Mouse (Mus musculus) embryo, embryonic 9.5 days (tissue): ENCODE data around the gene Scrn3.

Experiments used
- DNase-seq: peaks from one replicate; pipeline ENCODE4 v3.0.0-alpha.2; 2017; ENCODE audit errors: extremely low spot score

Scrn3 gene

DNA sequence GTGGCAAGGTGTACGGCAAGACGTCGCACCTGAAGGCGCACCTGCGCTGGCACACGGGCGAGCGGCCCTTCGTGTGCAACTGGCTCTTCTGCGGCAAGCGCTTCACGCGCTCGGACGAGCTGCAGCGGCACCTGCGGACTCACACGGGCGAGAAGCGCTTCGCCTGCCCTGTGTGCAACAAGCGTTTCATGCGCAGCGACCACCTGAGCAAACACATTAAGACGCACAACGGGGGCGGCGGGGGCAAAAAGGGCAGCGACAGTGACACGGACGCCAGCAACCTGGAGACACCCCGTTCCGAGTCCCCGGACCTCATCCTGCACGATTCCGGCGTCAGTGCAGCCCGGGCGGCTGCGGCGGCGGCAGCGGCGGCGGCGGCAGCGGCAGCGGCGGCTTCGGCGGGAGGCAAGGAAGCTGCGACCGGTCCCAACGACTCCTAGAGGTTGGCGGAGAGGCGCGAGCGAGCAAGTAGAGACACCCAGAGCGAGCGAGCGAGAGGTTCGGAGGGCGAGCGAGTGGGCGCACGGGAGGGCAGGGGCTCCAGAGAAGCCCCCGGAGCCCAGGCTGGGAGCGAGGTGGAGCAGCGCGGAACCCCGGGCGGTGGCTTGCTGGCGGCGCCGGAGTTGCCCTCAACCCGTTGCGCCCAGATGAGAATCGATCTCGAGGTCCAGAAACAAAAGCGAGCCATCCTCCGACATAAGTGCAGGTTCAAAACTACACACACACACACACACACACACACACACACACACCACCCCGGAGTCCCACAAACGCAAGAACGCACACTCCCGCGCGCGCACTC lies 38.1 kb upstream of the Scrn3 start:
- DNase-seq, result peak; percentile 78

DNA sequence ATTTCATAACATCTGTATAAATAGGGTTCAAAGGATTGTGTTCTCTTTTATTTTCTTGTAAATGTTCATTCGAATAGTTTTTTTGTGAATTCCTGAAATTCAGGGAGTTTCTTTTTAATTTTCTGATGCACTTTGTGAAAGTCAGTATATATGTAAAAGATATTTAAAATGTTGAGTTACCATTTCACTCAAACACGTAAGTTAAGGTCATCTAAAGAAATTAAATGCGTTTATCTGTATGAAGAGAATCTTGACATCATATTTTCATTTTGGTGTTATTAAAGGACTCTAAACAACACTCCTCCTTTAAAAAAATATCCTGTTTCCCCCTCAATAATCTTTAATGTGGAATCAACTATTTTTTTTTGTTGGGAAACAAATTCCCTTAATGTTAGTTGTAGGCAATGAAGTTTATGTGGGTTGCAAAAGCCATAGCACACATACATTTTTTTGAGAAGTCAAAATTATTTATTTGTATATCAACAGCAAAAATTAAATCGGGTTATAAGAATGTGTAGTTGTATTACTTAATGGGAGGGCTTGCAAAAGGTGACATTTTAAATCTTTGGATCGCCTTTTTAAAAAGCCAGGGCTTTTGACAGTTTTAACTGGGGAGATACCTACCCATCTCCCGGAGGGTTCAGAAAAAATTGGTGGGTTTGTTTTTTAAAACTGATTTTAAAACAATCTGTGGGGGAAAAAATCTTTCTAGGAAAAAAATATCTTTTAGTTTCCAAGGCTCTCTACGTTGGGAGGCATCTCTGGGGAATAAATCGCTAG lies 37.0 kb upstream of the Scrn3 start:
- DNase-seq, result peak; percentile 24

DNA sequence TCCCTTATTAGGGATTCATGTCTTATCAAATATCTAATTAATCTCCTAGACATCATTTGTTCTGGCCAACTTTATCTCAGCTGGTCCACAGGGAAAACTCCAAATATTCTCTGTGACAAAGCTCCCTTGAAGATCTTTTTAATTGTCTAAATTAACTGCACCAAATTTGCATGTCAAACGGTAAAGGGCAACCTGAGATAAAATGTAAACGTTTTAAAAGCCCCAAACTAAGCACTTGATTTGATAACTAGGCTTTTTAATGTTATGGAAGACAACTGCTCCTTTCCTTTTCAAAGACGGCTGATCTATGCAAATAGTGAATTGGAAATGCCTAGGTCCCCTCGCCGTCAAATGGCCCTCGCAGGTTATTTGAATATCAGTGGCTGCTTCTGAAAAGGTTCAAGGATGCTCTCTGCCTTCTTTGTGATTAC lies 36.2 kb upstream of the Scrn3 start:
- peak; percentile 51 for DNase-seq

DNA sequence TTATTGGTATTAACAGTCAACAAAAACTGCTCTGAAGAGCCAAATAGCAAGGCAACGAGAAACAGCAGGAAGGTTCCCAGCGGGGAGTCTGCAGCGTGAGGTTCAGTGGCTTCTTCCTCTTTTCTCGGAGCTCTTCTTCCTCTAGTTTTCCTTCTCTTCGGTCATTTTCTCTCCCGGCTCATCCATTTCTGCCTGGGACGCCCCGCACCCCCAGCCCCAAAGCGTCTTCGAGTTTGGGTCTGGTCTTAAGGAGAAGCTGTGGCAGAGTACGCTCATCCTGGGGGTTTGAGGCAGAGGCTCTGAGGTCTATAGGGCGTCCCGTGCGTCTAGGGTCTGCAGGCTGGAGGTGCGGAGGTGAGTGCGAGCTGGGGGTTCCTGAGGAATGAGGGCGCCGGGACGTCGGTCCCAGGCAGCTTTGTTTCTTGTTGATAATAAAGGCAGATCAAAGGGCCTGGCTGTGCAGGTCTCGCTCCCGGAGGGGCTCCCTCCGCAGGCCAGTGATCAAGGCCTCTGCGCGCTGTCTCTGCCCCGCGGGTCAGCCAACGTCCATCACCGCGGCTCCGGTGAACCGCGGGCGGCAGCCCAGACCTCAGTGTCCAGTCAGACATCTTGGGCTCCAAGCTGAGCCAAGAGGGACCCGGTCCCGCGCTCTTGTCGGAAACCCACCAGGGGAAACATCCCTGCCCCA lies 35.2 kb upstream of the Scrn3 start:
- DNase-seq, result peak; percentile 73

DNA sequence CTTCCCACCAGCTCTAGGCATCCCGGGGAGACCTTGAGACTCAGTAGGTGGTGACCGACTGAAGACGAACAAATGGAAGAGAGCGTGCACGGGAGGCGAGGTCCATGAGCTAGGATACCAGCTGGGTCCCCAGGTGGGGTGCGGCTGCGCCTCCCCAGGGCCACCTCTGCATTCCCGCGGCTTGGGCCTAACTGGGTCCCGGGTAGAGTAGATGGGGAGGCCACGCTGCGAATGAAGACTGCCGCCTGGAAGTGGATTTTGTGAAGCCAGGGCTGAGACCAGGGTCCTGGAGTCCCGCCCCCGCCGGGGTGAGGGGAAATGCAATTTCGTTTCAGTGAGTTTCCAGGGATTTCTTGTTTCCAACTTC lies 34.7 kb upstream of the Scrn3 start:
- DNase-seq, result no peak

DNA sequence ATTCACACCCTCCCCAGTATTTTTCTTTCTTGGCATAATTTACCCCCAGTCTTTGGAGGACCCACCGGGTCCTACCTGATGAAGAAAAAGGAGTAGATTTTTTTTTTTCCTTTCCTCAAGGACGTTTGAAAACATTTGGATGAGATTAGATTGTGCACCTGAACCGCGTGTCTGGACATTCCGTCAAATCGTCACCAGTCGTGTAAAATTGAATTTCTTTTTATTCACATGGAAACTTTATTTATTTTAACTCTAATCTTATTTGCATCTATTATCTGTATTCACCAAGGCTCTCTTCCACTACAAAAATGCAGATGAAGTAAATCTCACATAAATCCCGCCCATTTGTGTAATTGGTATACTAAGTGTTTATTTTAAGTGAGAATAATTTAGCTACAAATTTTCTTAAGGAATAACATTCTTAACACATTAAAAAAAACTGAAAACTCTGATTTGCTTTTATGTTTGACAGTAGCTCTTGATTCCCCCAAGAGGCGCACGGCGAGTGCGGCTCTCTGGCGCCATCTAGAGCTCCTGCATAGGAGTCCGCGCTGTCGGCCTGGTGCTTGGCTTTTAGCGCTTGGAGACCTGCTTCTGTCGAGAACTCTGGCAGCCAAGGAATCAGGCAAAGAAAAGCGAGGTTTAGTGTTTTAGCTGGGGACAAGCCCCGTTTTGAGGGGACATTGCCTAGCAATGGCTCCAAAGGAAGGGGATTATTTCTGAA lies 34.1 kb upstream of the Scrn3 start:
- peak; percentile 93 for DNase-seq

DNA sequence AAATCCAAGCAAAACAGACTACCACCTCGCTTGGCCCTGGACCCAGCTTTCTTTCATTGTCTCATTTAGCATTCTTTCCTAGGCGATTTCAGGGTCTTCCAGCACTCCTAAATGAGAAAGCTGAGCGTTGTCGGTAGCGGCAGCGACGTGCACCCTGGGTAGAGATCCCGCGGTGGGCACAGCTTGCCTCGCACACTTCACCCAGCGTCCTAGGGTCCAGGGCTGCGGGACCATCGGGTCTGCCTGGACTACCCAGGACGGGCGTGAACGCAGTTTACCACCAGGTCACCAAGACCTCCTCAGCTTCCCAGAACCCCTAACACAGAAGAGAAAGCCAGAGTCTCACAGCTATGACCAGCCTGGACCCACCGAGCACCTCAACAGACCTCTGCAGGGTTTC lies 33.5 kb upstream of the Scrn3 start:
- no peak for DNase-seq

DNA sequence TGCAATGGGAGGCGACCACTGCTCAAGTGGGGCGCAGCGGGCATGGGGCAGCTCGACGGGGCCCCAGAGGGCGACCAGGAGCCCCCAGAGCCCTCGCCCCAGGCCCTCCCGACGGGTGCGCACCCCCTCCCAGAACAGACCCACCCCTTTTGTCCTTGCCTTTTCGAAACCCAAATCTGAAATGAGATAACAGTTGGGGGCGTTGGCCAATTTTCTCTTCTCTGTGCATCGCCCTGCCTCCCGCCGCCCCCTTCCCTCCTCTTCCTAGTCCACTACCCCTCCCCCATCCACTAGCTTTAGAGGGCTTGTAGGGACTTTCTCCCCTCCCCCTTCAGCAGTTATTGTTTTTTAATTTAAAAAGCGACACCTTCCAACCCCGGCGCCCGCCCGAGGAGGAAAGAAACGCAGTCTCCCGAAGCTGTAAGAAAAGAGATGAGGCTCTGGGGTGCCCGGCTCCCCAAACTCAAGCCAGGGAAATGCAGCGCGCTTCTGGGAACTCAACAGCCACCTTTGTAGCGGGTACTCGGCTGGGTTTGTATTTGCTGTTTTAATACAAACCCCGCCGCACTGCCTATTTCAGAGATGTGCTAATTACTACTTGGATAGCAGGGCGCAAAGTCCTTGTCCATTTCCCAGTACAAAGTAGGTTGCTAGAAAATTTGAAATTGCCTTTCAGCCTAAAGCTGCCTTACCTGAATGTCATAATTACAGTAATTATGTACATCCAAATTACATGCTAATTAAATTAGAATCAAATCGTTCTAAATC lies 32.9 kb upstream of the Scrn3 start:
- peak; percentile 58 for DNase-seq

DNA sequence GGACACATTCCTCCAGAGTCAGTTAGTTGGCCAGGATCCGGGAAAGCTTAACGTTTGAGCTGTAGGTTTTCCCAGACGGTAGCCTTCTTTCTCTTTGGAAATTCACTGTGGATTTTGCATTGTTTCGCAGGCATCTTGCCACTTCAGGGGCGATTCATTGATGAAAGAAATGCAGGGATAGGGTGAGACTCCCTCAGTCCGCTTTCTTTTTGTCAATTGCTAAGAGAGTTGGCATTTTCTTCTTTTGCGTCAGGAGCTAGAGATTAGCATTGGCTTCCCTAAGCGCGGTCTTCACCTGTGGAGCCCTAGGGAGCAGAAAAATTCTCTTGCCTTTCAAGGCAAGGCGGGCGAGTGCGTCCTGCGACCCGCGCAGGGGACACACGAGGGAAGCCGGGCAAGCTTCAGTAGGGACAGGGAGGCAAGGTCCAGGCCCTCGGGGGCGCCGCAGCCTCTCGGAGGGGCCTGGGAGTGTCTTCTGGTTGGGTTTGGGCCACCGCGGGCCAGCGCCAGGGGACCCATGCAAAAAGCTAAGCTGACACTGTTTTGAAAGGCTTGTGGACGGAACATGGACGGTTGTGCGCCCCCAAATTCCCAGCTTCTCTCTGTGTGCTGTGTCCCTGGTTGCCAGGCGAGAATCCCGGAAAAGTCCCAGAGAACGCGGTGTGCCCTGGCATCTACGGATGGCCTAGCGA lies 31.9 kb upstream of the Scrn3 start:
- DNase-seq, result peak; percentile 56

DNA sequence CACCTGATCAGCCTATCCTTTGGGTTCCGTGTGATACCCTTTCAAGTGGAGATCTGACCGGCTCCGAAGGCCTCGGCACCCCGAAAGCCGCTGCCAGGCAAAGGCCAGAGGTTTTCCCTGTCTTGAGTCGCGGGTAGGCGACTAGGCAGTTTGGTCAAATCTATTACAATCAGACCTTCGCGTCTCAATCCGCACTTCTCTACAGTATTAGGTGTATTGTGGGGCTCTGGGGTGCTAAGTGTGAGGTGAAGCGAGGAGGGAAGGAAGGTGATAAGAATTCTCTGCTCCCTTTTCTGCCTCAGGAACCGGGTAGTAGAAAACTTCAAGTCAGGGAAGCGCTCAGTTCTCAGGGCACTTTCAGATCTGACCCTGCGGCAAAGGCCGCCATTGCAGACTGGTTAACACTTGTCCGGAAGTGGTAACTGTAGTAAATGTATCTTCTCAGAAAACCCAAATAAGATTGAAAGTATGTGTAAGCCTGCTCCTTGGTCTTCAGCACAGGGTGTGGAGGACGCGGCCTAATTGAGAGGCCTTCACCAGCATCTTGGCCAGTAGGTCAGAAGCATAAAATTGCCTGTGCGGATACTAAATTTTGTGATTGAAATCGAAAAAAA lies 31.2 kb upstream of the Scrn3 start:
- DNase-seq, result peak; percentile 51

DNA sequence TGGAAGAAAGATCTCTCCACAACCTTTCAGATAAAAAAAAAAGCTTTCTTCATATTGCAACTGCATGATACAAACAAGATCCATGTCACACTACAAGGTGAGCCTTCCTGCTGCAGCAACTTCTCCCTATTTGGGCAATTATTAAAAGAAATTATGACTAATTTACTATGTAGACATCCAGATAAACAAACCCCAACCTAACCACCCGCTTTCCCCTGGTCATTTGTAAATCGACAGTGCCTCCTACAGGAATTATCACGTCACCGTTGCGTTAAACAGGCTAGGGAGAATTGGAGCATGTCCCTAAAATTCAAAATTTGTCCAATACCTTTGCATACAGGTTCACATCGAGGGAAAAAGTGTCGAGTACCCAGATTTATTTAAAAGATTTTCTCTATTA lies 30.7 kb upstream of the Scrn3 start:
- DNase-seq, result peak; percentile 61

DNA sequence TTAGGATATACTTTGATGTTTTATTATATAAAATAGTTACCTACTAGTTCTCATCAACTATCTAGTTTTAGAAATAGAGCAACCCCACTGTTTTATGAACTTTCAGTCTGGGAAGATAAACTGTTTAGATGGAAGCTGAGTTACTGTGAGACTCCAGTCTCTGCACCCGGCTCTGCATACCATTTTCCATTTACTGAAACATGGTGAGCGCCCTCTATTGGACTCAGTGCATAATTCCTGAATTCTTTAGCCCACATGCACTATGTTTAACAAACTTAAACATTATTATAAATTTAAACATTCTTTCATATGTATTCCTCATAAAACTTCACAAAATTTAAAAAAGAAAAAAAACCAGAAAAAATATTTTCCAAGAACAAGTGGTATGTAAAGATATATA lies 26.8 kb upstream of the Scrn3 start:
- DNase-seq, result peak; percentile 12

DNA sequence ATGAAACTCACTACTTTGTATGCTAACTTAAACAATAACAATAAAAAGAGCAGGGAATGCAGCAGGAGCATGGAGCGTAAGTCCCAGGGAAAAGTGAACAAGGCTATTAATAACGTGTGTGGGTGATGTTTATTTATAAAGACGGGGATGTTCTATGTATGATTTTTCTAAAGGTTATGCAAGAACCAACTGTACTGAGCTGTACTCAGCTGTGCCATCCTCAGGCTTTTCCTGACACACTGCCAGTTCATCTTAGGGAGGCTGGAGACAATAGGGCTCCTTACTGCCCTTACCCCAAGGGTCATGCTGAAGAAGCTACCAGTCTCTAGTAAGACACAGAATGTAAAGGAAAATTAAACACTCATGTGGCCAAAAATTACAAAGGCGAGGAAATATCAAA lies 21.3 kb upstream of the Scrn3 start:
- DNase-seq, result no peak

DNA sequence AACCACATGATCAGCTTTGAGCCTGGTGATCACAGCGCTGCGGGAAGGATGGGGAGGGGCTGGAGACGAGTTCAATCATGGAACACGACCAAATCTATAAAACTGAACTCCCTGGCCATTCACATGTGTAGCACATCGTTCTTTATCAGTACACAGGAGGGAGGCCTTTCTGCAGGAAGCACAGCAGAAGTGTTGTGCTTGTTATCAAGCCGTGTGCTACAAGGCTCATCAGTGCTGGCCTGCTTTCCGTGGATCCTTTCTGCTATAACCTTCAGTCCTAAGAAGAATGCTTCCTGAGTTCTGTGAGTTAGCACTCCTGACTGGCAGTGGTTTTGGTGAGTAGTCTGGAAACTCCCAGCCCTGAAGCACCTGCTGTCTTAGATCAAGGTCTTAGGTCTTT lies 17.4 kb upstream of the Scrn3 start:
- no peak for DNase-seq

DNA sequence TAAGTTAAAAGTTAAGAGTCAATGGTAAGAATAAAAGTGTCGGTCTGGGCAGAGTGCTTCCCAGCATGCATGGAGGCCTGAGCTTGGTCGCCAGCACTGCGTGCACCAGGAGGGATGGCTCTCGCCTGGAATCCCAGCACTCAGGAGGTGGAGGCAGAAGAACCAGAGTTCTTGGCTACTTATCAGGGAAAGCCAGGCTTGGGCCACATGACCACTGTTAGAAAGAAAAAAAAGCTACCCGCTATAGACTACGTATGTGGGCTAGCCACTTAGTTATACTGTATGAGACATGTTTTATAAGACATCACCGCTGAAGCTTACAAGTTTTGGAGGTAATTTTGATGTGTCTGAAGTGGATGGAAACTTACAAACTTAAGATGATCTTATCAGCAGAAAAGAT lies 14.2 kb upstream of the Scrn3 start:
- no peak for DNase-seq

DNA sequence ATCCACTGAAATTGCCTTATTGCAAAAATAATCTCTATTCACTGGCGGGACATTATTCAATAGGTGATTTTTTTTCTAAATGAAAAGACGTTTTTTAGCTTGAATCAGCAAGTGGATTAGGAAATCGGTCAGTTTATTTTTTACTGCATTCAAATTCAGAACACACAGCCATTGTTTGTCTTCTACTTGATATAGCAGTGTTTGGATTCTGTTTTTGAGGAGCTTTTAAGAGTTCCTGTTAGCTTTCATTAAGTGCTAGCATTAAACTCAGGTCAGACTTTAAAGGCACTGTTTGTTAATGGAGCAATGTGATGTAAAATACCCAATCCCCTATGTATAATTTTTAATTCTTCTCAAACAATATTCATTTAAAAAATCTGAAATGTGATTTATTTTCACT lies 13.6 kb upstream of the Scrn3 start:
- DNase-seq, result no peak

DNA sequence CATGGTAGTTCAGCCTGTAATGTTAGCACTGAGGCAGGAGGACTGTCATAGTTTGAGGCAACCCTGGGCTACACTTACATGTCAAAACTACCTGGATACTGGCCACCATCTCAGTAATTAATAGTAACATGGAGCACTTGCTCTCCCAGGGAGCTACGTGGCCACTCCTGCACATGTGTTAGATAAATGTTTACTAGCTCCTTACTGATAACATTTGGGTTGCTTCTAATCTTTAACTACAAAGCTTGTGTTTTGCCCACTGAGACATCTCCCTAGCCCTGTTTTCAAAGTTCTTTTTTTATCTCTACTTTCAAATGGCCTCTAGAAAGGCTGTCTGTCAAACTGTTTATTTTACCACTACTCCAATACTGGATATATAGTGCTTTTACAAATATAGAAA lies 10.4 kb upstream of the Scrn3 start:
- DNase-seq, result no peak

DNA sequence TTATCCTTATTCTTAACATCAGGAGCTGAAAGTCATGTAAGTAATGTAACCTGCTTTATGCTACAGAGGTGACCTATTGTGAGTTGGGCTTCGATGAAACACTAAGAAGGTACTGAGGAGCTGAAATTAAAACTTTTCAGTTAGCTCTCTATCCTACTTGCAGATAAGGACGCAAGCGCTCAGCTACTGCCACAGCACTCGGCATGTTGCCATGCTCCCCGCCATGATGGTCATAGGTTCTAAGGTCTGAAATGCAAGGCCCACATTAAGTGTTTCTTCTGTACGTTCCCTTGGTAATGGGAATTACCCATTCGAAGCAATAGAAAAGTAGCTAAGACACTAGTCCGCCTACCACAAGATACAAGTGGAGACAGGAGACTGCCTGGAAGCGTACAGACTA lies 9.7 kb upstream of the Scrn3 start:
- DNase-seq, result no peak

DNA sequence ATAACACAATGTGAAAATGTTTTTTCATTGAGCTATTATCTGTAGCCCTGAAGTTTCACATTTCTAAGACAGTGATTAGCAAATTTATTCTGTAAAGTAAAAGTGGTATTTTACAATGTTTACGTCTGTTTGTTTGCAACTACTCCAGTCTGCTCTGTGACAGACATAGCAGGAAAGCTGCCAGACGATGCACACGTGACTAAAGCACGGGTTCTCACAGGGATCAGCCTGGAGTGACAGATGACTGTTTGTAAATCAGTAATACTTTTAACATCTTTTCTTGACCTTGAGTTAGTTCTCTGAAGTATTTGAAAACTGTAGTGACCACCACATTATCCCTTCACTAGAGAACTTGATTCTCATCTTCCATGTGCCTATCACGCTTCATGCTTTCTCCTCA lies 7.9 kb upstream of the Scrn3 start:
- no peak for DNase-seq

DNA sequence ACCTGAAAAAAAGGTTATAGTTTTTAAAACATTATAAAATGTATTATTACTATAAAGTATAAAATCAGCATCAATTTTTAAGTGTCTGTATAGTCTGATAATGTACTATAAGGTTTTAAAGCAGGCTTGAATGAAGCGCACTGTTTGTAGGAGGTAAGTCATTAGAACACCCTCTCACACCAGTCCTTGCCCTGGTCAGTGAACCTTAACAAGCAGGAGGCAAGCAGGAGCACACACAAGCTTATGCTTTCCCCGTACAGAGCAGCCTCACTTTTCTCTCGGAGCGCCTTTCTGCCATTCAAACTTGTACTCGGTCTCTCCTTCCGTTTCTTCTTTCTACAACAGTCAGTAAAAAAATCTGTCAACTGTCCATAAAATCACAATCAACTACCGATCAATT lies 6.4 kb upstream of the Scrn3 start:
- no peak for DNase-seq
